Mouse (Mus musculus): ENCODE results near the gene Pex16. TPM values are rescaled to one million over a fixed set of nuclear protein-coding genes. Genes with fewer than 3 reads are reported as not detected.
A peak's percentile ranks its signal among the peaks of the same experiment; 100 is the strongest.

Gene Pex16
- polyA plus RNA-seq, 1 experiment = 42.8 TPM

DNA sequence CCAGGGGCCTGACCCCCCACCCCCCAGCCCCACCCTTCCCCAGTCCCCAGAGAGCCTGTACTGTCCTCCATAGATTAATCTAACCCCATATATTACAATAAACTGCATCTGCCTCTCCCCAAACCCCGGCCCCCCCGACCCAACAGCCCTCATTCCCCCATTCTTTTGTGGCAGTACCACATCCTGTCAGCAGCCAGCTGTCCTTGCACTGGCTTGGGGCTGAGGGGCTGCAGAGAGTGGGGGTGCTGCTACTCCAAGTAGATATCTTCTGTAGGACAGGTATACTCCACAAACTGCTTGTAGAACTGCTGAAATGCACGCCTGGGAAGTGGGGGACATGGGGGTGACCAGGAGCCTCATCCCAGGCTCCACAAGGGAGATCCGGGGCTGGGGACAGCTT is 9.6 kb downstream of the Pex16 start:
- no peak for DNase-seq
- 71% methylated on average over 4 of the region's 4 CpGs for WGBS

DNA sequence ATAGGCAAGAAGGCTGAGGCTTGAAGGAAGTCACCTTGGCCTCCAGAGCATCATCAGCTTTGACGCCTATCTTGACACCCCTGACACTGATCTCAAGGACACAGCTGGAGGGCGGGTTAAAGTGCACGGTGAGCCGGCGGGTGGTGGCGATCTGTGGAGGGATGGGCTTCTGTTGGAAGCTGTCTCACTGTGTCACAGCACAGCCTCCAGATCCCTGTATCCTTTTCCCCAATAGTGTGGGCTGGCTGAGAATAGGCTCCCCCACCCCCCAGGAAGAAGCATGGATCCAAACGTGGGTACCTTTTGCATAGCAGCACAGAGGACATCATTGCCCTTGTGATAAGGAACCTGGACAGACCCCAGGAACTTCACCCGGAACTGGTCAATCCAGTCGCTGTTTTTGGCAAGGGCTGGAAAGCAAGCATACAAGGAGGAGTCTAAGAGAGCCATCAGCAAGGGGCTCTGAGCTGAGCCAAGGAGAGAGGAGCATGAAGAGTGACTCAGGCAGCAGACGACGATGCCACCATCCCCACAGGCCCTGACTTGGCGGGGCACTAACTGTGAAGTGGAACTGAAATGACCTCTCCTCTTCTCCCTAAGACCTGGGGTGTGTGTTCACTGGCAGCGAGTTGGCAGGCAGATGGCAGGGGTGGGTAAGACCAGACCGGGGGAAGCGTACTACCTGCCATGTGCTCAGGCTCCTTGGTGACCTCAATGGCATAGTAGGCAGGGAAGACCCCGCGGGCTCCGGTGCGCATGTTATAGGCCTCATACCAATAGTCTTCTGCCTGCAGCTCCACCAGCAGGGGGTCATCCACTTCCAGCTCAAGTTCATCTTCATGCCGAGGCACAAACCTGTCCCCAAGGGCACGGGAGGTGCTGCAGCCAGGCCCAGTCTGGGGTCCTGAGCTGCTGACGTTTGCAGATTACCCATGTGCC is 10.9 kb downstream of the Pex16 start:
- TF ChIP-seq POLR2A (IDR thresholded peaks at IDR 0.05; ENCODE audit: borderline replicate concordance, extremely low read depth, low read depth, low read length) = no peak
- TF ChIP-seq CTCF (IDR thresholded peaks at IDR 0.05; ENCODE audit: insufficient read depth, low read length) = no peak
- WGBS = 70% methylated on average over 22 of the region's 22 CpGs
- no peak overlapping the region for H3K4me3 ChIP-seq (replicated peaks; ENCODE audit: extremely low read depth, low read depth, low read length)
- no peak for DNase-seq
- peaks cover 4% of the 10 kb centered on the region; the same call in 1 of the 2 replicates for H3K4me1 ChIP-seq (ENCODE audit: control insufficient read depth, insufficient read depth, low read length)

More for the DNA sequence above, 9.6 kb downstream of the Pex16 start:
- TF ChIP-seq CTCF (IDR thresholded peaks at IDR 0.05; ENCODE audit: insufficient read depth, low read length) = no peak
- TF ChIP-seq POLR2A (IDR thresholded peaks at IDR 0.05; ENCODE audit: borderline replicate concordance, extremely low read depth, low read depth, low read length) = no peak
- Histone ChIP-seq H3K4me3 (replicated peaks; ENCODE audit: extremely low read depth, low read depth, low read length) (no peak overlapping the region), H3K4me1 (ENCODE audit: control insufficient read depth, insufficient read depth, low read length) (no peaks in the 10 kb centered on the region)

DNA sequence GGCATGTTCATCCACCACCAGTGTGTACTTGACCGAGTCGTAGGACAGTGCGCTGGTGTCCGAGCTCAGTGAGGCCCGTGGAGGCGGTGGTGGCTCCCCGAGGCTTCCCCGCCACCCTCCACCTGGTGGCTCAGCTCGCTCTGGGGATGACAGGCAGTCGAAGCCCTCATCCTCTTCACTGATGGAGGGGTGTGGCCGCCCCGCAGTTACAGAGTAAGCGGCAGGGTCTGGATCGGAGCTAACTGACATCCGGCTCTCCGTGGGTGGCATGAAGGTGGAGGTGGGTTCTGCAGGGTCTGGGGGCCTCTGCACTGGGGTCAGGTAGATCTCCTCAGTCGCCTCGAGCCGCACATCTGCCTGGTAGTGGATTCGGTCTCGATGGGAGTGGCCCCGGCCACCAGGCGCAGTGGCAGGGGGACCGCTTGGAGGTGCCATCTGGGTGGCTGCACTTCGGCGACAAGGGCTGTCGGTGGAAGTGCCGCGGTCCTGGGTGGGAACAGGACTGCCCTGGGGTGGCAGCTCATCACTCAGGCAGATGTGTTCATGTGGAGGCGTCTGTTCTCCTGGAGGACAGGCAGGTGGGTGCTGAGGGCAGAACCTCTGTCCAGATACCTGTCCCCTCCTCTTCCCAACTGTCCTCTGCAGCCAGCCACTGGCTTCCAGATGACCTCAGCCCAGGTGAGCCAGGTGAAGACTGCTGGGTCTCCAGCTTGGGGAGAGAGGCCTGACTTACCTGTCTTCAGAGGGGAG is 12.5 kb downstream of the Pex16 start:
- no peak for TF ChIP-seq CTCF (IDR thresholded peaks at IDR 0.05; ENCODE audit: insufficient read depth, low read length)
- TF ChIP-seq POLR2A (IDR thresholded peaks at IDR 0.05; ENCODE audit: borderline replicate concordance, extremely low read depth, low read depth, low read length) = no peak
- Histone ChIP-seq H3K4me1 (ENCODE audit: control insufficient read depth, insufficient read depth, low read length) (peaks cover 4% of the 10 kb centered on the region; the same call in 1 of the 2 replicates), H3K4me3 (replicated peaks; ENCODE audit: extremely low read depth, low read depth, low read length) (no peak overlapping the region)
- 91% methylated on average over 30 of the region's 30 CpGs for WGBS
- no peak for DNase-seq

DNA sequence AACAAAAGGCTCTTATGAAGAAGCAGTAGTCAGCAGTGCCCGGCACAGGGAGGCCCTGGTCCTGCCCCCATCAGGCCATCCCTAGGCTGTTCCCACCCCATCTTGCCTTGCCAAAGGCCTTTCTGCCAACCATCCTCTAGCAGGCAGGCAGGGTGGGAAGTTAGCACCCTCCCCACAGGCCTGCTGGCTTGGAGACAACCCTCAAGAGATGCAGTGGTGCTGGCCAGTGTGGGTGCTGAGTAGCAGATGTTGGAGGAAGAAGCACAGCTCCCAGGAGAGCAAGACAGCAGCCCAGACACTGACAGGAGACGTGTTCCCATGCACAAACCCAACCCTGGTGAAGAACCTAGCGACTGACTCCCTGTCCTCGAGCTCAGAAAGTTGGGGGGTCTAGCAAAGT is 13.2 kb downstream of the Pex16 start:
- H3K4me1 ChIP-seq (ENCODE audit: control insufficient read depth, insufficient read depth, low read length) = peaks cover 4% of the 10 kb centered on the region; the same call in 1 of the 2 replicates
- TF ChIP-seq CTCF (IDR thresholded peaks at IDR 0.05; ENCODE audit: insufficient read depth, low read length) = no peak
- no peak for TF ChIP-seq POLR2A (IDR thresholded peaks at IDR 0.05; ENCODE audit: borderline replicate concordance, extremely low read depth, low read depth, low read length)
- H3K4me3 ChIP-seq (replicated peaks; ENCODE audit: extremely low read depth, low read depth, low read length) = no peak overlapping the region
- DNase-seq = no peak
- WGBS = 61% methylated on average over 4 of the region's 4 CpGs

DNA sequence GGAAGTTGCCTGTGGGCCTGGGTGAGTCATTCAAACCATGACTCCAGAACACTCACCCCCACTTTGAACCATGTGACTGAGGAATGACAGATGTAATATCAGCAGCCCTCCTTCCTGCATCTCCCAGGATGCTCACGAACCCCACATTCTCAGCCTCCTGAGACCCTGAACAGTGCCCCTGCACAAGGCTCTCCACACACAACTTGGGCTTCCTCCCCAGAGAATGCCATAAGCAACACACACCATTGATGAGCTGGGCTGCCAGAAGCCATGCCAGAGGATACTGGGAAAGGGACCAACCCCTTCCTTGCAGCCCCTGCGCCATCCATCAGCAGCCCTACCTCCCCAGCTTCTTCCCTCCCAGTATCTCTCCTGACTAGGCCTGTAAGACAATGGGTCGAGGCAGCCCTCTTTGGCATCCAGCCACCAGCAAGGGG is 13.6 kb downstream of the Pex16 start:
- TF ChIP-seq POLR2A (IDR thresholded peaks at IDR 0.05; ENCODE audit: borderline replicate concordance, extremely low read depth, low read depth, low read length) = no peak
- no peak for TF ChIP-seq CTCF (IDR thresholded peaks at IDR 0.05; ENCODE audit: insufficient read depth, low read length)
- Histone ChIP-seq H3K4me1 (ENCODE audit: control insufficient read depth, insufficient read depth, low read length) (peaks cover 4% of the 10 kb centered on the region; the same call in 1 of the 2 replicates), H3K4me3 (replicated peaks; ENCODE audit: extremely low read depth, low read depth, low read length) (no peak overlapping the region)
- whole genome bisulfite sequencing = 40% methylated on average over 3 of the region's 3 CpGs
- DNase-seq = no peak

DNA sequence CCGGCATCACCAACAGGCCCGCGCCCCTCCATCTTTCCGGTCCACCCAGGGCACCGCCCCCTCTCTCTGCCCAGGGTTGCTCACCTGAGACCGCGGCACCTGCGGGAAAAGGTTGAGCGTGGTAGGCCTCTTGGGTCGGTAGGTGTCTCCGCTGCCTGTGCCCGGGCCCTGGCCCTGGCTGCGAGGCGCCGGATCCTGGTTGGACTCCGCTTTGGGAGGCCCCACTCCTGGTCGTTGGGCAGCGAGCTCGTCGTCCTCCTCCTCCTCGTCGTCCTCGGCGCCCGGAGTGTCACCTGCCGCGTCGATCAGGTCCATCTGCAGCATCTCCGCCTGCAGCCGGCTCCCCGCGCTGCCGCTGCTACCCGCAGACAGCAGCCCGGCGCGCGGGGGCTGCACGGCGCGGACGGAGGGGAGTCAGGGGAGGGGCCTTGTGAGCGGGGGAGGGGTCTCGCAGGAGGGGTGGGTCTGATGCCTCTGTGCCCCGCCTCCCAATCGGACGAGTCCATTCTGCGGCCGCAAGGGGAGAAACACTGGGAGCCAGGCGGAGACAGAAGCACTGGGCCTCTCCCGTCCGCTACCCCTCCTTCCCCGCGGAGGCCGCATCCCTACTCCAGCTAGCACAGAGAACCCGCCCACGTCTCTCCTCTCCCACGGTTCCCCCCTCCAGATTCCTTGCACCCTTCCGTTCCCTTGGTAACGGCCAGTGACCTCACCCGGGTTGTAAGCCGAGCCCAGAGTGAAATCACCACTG is 14.6 kb downstream of the Pex16 start:
- Histone ChIP-seq H3K4me1 (ENCODE audit: control insufficient read depth, insufficient read depth, low read length) (peaks cover 4% of the 10 kb centered on the region; the same call in 1 of the 2 replicates), H3K4me3 (replicated peaks; ENCODE audit: extremely low read depth, low read depth, low read length) (peak overlapping the region; percentile 76)
- TF ChIP-seq POLR2A (IDR thresholded peaks at IDR 0.05; ENCODE audit: borderline replicate concordance, extremely low read depth, low read depth, low read length) (no peak), CTCF (IDR thresholded peaks at IDR 0.05; ENCODE audit: insufficient read depth, low read length) (no peak)
- DNase-seq = peak; percentile 68
- under 1% methylated on average over 62 of the region's 62 CpGs for WGBS

DNA sequence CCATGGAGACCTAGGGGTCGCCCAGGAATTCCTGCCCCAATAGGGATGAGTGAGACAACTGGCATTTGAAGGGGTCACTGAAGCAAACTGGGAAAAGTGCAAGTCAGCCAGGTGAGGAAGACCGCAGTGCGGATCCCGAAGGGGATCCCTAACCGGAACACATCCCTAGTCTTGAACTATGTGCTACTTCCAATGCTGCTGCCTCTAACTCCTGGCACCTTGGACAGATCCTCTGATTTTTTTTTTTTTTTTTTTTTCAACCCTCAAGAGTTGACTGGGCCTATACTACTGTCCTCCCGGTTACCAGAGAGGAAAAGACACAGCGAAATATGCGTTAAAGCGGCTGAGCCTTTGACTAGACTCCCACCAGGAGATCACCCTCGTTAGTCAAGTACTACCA is 15.2 kb downstream of the Pex16 start:
- WGBS = 22% methylated on average over 10 of the region's 10 CpGs

DNA sequence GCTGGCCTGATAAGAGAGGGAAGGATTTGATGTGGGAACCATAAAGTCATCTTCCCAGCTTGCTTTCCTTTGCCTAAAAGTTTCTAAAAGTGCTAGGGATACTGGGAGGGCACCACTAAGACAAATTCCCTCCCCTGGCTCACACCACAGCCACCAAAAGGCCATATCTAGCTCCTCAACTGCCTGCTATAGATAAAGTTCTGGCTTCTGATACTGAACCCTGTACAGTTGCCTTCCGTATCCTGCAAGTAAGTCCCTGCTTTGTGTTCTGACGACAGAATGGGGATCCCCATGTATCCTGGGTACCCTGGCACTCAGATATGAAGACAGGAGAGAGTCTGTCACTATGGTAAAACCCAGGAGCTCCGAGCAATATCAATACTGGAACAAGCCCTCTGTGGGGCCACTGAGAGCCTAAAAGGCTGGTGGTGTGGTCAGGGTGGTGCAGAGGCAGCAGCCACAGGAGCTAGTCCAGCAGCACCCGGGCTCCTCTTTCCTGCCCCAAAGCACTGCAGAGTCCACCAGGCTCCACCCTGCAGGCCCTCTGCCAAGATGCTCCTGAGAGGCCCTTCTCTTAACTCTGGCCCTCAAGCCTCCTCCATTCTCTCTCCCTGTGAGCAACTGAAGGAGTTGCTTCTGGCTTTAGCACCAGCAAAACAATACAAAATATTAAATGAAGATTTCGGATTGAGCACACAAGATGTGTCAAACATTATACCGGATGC is 15.9 kb downstream of the Pex16 start:
- peak; percentile 58 for DNase-seq
- H3K4me1 ChIP-seq (ENCODE audit: control insufficient read depth, insufficient read depth, low read length) = peaks cover 4% of the 10 kb centered on the region; the same call in 1 of the 2 replicates
- H3K4me3 ChIP-seq (replicated peaks; ENCODE audit: extremely low read depth, low read depth, low read length) = no peak overlapping the region
- TF ChIP-seq POLR2A (IDR thresholded peaks at IDR 0.05; ENCODE audit: borderline replicate concordance, extremely low read depth, low read depth, low read length) (no peak), CTCF (IDR thresholded peaks at IDR 0.05; ENCODE audit: insufficient read depth, low read length) (no peak)
- 49% methylated on average over 6 of the region's 6 CpGs for WGBS

More for the DNA sequence above, 15.2 kb downstream of the Pex16 start:
- peak overlapping the region; percentile 76 for H3K4me3 ChIP-seq (replicated peaks; ENCODE audit: extremely low read depth, low read depth, low read length)
- peaks cover 4% of the 10 kb centered on the region; the same call in 1 of the 2 replicates for H3K4me1 ChIP-seq (ENCODE audit: control insufficient read depth, insufficient read depth, low read length)
- TF ChIP-seq POLR2A (IDR thresholded peaks at IDR 0.05; ENCODE audit: borderline replicate concordance, extremely low read depth, low read depth, low read length) (no peak), CTCF (IDR thresholded peaks at IDR 0.05; ENCODE audit: insufficient read depth, low read length) (no peak)
- no peak for DNase-seq
